Mouse (Mus musculus): ENCODE results near the gene Olfr52. TPM values are rescaled to one million over a fixed set of nuclear protein-coding genes. Genes with fewer than 3 reads are reported as not detected.

The Olfr52 gene
- polyA plus RNA-seq (2017; shearing (Covaris generic)) = 1 to 10 TPM in 1 of 2 experiments, not detected in 1; 1.2 TPM

DNA sequence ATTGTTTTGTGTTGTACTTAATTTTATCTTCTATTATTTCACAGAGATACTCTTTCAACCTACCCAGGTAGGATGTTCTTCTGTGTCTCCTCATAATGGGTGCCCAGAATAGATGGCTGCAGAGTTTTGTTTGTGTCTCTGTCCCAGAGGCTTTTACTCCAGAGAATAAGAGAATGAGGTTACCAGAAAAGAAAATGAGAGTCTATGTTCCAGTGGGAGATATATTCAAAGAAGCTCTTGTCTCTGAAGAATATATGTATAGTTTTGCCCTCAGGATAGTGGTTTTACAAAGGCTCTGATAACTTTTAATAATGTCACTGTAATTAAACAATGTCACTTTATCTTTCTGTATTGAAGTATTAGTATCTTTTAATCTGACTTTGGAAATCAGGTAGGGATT lies at the start of gene Olfr52:
Olfr52 (minus strand) TSS at position 101 of the 400 bp plus-strand sequence.

GRCm38 (mm10) chr2:86231301-86231700 lies 45.8 kb upstream of the Olfr52 start, which contains the start of gene Olfr1047:
Gene Olfr1047, minus strand, starts transcription at chr2:86231401.

DNA sequence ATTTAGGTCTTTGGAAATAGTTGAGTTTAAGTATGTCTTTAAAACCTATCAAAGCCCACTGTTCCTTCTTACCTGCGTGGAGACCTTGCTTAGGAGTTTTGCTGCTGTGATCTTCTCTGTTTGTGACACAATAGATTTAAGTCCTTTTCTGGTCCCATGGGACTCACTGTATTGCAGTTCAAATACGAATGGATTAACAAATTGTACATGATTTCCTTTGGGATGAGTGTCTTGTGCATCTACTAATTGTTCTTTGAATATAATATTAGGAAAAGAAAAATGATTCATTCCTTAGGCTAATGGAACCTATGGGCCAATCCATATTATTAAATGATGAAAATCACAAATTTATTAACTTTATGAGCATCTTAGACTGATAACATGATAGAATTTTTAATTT lies 33.7 kb upstream of the Olfr52 start, which contains the start of gene Olfr1046:
Olfr1046 (minus strand) TSS at position 101 of the 400 bp plus-strand sequence.

DNA sequence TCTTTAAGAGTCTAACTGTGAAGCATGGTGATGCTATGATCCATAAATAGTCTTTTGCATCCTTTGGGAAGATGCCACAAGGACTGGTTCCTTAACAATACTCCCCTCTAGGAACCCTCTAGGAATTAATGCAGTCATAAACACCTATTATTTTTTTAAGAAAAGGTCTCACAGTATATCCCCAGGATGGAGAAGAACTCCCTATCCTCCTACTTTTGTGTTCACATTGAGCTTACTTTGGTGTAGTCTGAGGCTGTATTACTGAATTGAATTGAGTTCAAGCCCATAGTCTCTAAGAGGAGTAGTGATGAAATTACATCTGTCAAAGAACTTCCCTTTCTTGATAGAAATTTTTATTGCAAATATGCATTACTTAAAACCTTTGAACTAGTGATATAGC lies 17.4 kb upstream of the Olfr52 start, which contains the start of gene Olfr1045:
Olfr1045 (minus strand) TSS at position 101 of the 400 bp plus-strand sequence.

DNA sequence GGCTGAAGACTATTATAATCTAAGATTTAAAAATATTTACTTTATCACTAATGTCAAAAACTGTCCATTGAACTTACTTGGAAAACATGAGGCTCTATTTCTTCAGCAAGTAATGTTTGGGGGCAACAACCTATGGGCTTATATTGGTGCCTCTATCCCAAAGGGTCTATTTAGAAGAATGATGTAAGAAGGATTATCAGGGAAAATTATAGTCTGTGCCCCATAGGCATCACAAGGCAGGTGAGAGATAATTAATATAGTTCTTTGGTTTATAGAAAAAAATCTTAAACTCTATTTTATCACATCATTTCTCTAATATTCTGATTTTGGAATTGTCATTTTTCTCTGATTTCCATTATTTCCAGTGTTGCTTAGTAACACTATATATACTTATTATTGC lies 7.8 kb downstream of the Olfr52 start, which contains the start of gene Olfr1044:
Olfr1044 (minus strand) TSS at position 101 of the 400 bp plus-strand sequence.

GRCm38 (mm10) chr2:86167422-86167821 lies 18.1 kb downstream of the Olfr52 start, which contains the start of gene Olfr1043:
Gene Olfr1043, minus strand, starts transcription at chr2:86167522.

DNA sequence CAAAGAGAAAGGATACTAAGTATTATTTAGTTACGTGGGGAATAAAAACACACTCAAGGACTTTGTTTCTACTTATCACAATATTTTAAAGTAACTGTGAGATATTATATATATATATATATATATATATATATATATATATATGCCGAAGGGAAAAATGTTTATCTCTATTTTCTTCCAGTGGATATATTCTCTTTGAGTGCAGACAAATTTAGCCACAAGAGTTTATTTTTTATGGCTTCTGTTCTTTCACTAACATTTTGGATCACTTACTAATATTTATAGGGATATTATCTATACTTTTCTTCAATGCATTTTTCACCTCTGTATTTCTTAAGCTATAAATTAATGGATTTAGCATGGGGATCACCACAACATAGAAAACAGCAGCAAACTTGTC lies 23.7 kb downstream of the Olfr52 start, which contains the start of gene Olfr1042:
Olfr1042 (minus strand) TSS at position 101 of the 400 bp plus-strand sequence.

GRCm38 (mm10) chr2:86146632-86147031 lies 38.9 kb downstream of the Olfr52 start, which contains the start of gene Olfr1040:
Gene Olfr1040, minus strand, starts transcription at chr2:86146732.

GRCm38 (mm10) chr2:86135828-86136227 lies 49.7 kb downstream of the Olfr52 start, which contains the start of gene Olfr1039:
Gene Olfr1039, minus strand, starts transcription at chr2:86135928.

Other genes starting within 250 kb of the Olfr52 start
- not detected for gene Olfr1028, start 235.2 kb downstream of the Olfr52 start, polyA plus RNA-seq (2017; shearing (Covaris generic))
- gene Olfr1029, start 211.8 kb downstream of the Olfr52 start, polyA plus RNA-seq (2017; shearing (Covaris generic)) = under 1 TPM in 1 of 2 experiments, not detected in 1; 0.45 TPM
- under 1 TPM in 1 of 2 experiments, not detected in 1; 1.00 TPM for gene Olfr1030, start 206.4 kb downstream of the Olfr52 start, polyA plus RNA-seq (2017; shearing (Covaris generic))
- gene Olfr1031, start 195.4 kb downstream of the Olfr52 start, polyA plus RNA-seq (2017; shearing (Covaris generic)) = not detected
- not detected for gene Olfr1032, start 180.1 kb downstream of the Olfr52 start, polyA plus RNA-seq (2017; shearing (Covaris generic))
- 1 to 10 TPM; 1.7 to 3.3 TPM for gene Olfr1033, start 165.1 kb downstream of the Olfr52 start, polyA plus RNA-seq (2017; shearing (Covaris generic))
- under 1 TPM in 1 of 2 experiments, not detected in 1; 0.07 TPM for gene Olfr1034, start 139.8 kb downstream of the Olfr52 start, polyA plus RNA-seq (2017; shearing (Covaris generic))
- not detected for gene Olfr1036, start 111.7 kb downstream of the Olfr52 start, polyA plus RNA-seq (2017; shearing (Covaris generic))
- not detected for gene Olfr1037, start 98.3 kb downstream of the Olfr52 start, polyA plus RNA-seq (2017; shearing (Covaris generic))
- gene Olfr1039, start 49.8 kb downstream of the Olfr52 start, polyA plus RNA-seq (2017; shearing (Covaris generic)) = not detected
- not detected for gene Olfr1040, start 39.0 kb downstream of the Olfr52 start, polyA plus RNA-seq (2017; shearing (Covaris generic))
- under 1 TPM; 0.11 to 0.16 TPM for gene Olfr1042, start 23.8 kb downstream of the Olfr52 start, polyA plus RNA-seq (2017; shearing (Covaris generic))
- gene Olfr1043, start 18.2 kb downstream of the Olfr52 start, polyA plus RNA-seq (2017; shearing (Covaris generic)) = under 1 TPM; 0.13 to 0.81 TPM
- gene Olfr1044, start 7.9 kb downstream of the Olfr52 start, polyA plus RNA-seq (2017; shearing (Covaris generic)) = under 1 TPM in 1 of 2 experiments, not detected in 1; 0.49 TPM
- under 1 TPM in 1 of 2 experiments, not detected in 1; 0.43 TPM for gene Olfr1045, start 17.3 kb upstream of the Olfr52 start, polyA plus RNA-seq (2017; shearing (Covaris generic))
- under 1 TPM in 1 of 2 experiments, not detected in 1; 0.17 TPM for gene Olfr1046, start 33.6 kb upstream of the Olfr52 start, polyA plus RNA-seq (2017; shearing (Covaris generic))
- gene Olfr1047, start 45.7 kb upstream of the Olfr52 start, polyA plus RNA-seq (2017; shearing (Covaris generic)) = not detected
- under 1 TPM in 1 of 2 experiments, not detected in 1; 0.39 TPM for gene Olfr1048, start 54.6 kb upstream of the Olfr52 start, polyA plus RNA-seq (2017; shearing (Covaris generic))
- gene Olfr1049, start 72.6 kb upstream of the Olfr52 start, polyA plus RNA-seq (2017; shearing (Covaris generic)) = not detected
- gene Olfr1051, start 93.4 kb upstream of the Olfr52 start, polyA plus RNA-seq (2017; shearing (Covaris generic)) = not detected
- not detected for gene Olfr1052, start 106.8 kb upstream of the Olfr52 start, polyA plus RNA-seq (2017; shearing (Covaris generic))
- not detected for gene Olfr1053, start 129.6 kb upstream of the Olfr52 start, polyA plus RNA-seq (2017; shearing (Covaris generic))
- not detected for gene Olfr1054, start 149.8 kb upstream of the Olfr52 start, polyA plus RNA-seq (2017; shearing (Covaris generic))
- gene Olfr1055, start 164.6 kb upstream of the Olfr52 start, polyA plus RNA-seq (2017; shearing (Covaris generic)) = not detected
- not detected for gene Olfr1056, start 176.8 kb upstream of the Olfr52 start, polyA plus RNA-seq (2017; shearing (Covaris generic))
- gene Olfr1057, start 192.7 kb upstream of the Olfr52 start, polyA plus RNA-seq (2017; shearing (Covaris generic)) = not detected
- under 1 TPM in 1 of 2 experiments, not detected in 1; 0.29 TPM for gene Olfr1058, start 202.9 kb upstream of the Olfr52 start, polyA plus RNA-seq (2017; shearing (Covaris generic))
- not detected for gene Olfr1061, start 228.4 kb upstream of the Olfr52 start, polyA plus RNA-seq (2017; shearing (Covaris generic))
- gene Olfr1062, start 241.1 kb upstream of the Olfr52 start, polyA plus RNA-seq (2017; shearing (Covaris generic)) = not detected